Mouse (Mus musculus) heart, postnatal 0 days (tissue): ENCODE measurements around the gene Hoxb8. TPM values are rescaled to one million over a fixed set of nuclear protein-coding genes. Genes with fewer than 3 reads are reported as not detected.

Experiments used
- ATAC-seq: fragments of 200-750 bp; cut with Nextera tagmentation; 2 replicates; pipeline ENCODE4 v1.8.0; 2017; ENCODE audit warnings: low read depth, moderate number of reproducible peaks, moderate library complexity; ENCODE audit not compliant: insufficient read depth
- DNase-seq: peaks from one replicate; pipeline ENCODE4 v3.0.0-alpha.2; 2016; ENCODE audit warnings: low spot score
- H3K27ac ChIP-seq: fragments of 300-500 bp; sonication (generic); 2 replicates; pipeline ENCODE4 v1.5.1; 2014; ENCODE audit warnings: low read depth, mild to moderate bottlenecking
- H3K27me3 ChIP-seq: fragments of 300-500 bp; sonication (generic); 2 replicates; pipeline ENCODE4 v1.6.1; 2014; ENCODE audit warnings: low read length, mixed read lengths; ENCODE audit not compliant: control insufficient read depth, insufficient read depth
- H3K36me3 ChIP-seq: fragments of 300-500 bp; sonication (generic); replicated peaks from 2 replicates; pipeline ENCODE4 v1.6.1; 2014; ENCODE audit warnings: low read length, mixed read lengths; ENCODE audit not compliant: control insufficient read depth, insufficient read depth
- H3K4me1 ChIP-seq: fragments of 300-500 bp; sonication (generic); 2 replicates; pipeline ENCODE4 v1.6.1; 2014; ENCODE audit warnings: antibody characterized with exemption; ENCODE audit not compliant: control insufficient read depth, insufficient read depth
- H3K4me2 ChIP-seq: fragments of 300-500 bp; sonication (generic); 2 replicates; pipeline ENCODE4 v1.6.1; 2014; ENCODE audit warnings: low read depth, mild to moderate bottlenecking, low read length, moderate library complexity
- H3K4me3 ChIP-seq: fragments of 300-500 bp; sonication (generic); 2 replicates; pipeline ENCODE4 v1.5.1; 2014; ENCODE audit warnings: low read depth, low read length
- H3K9ac ChIP-seq: fragments of 300-500 bp; sonication (generic); replicated peaks from 2 replicates; pipeline ENCODE4 v1.6.1; 2014; ENCODE audit warnings: low read depth, low read length, mixed read lengths
- H3K9me3 ChIP-seq: fragments of 300-500 bp; sonication (generic); replicated peaks from 2 replicates; pipeline ENCODE4 v1.6.1; 2016; ENCODE audit warnings: low read length; ENCODE audit not compliant: control insufficient read depth
- CTCF ChIP-seq: IDR thresholded peaks from 2 replicates; pipeline ENCODE4 v1.5.1; 2016; ENCODE audit warnings: antibody characterized with exemption, control low read depth, low read depth
- EP300 ChIP-seq: IDR thresholded peaks from 2 replicates; pipeline ENCODE4 v1.6.1; 2016; ENCODE audit warnings: antibody characterized with exemption, low read depth
- WGBS: fragments of 180-500 bp; shearing (Covaris S2); extraction: QIAGEN DNeasy Blood & Tissue Kit; methylation state at CpG from one replicate; pipeline ENCODE4 v1.1.7; 2014; 5-methylcytosine and 5-hydroxymethylcytosine counted together
- microRNA counts: library from miRNA; unstranded; fragments of <30 nt; microRNA quantifications from one replicate; lab custom pipeline; 2015
- microRNA-seq: library from miRNA; unstranded; fragments of <30 nt; microRNA quantifications from one replicate; pipeline ENCODE4, GENCODE M21; 2016
- polyA plus RNA-seq: library from polyadenylated mRNA; unstranded; fragments of >200 nt; fragmentation: Nextera tagmentation; extraction: Ambion mirVana; gene quantifications from 2 replicates; pipeline ENCODE4 v1.2.1, GENCODE M21; 2015
- total RNA-seq: library from RNA; depleted of rRNA; stranded (reverse); fragments of >200 nt; gene quantifications from 2 replicates; pipeline ENCODE4 v1.2.3, GENCODE M21; 2014; ENCODE audit warnings: low replicate concordance; rRNA removed

Gene Hoxb8
- total and polyA plus RNA-seq, 2 experiments from 2014 or later: not detected

DNA sequence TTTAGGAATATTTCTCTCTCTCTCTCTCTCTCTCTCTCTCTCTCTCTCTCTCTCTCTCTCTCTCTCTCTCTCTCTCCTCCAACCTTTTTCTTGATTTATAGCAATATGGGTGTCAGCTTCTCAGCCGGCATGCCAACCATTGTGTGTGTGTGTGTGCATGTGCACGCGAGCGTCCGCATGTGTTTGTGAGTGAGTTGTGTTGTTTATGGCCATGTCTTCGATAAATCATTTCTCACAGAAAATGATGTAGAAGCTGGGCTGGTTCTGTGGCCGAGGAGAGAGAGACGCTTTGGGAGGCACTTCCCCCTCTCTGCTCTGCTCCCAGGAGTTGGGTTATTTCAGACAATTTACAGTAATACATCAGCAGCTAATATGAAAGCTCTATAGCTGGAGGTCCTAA lies 46.9 kb downstream of the Hoxb8 start:
- TF ChIP-seq EP300: no peak
- no peak for TF ChIP-seq CTCF
- ATAC-seq (no peak), DNase-seq (no peak)
- Histone ChIP-seq H3K9me3 (no peaks in the 10 kb centered on the region), H3K4me1 (no peaks in the 10 kb centered on the region), H3K9ac (no peak overlapping the region), H3K36me3 (no peaks in the 10 kb centered on the region), H3K27me3 (peaks cover 100% of the 10 kb centered on the region), H3K4me3 (no peak overlapping the region), H3K4me2 (no peak overlapping the region), H3K27ac (no peak overlapping the region)
- 16% methylated on average over 8 of the region's 8 CpGs for WGBS

DNA sequence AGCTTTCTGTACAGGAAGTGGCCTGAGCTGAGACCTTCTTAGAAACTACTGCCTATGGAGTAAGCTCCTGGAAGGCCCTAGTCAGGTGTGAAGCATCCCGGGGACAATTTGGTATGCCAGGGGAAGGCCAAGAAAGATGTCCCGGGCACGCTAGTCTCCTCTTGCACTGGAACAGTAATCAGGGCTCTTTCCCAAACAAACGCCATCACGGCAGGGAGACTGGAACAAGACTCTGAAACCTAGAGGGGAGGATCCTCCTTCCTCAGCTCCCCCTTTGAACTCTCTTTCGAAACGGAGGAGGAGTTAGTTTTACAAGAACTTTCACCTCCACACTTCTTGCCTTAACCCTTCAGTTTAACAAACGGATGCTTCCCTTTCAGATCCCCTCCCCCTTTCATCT lies 50.4 kb downstream of the Hoxb8 start:
- no peak for DNase-seq
- 4% methylated on average over 8 of the region's 8 CpGs for WGBS
- no peak overlapping the region for H3K27ac ChIP-seq
- no peak for ATAC-seq
- no peaks in the 10 kb centered on the region for H3K4me1 ChIP-seq
- H3K9ac ChIP-seq: no peak overlapping the region
- no peaks in the 10 kb centered on the region for H3K36me3 ChIP-seq
- no peak for TF ChIP-seq EP300
- TF ChIP-seq CTCF: no peak
- H3K9me3 ChIP-seq: no peaks in the 10 kb centered on the region
- peak overlapping the region; percentile 50; the same call in 1 of the 2 replicates for H3K4me2 ChIP-seq
- H3K4me3 ChIP-seq: no peak overlapping the region
- H3K27me3 ChIP-seq: peaks cover 100% of the 10 kb centered on the region

DNA sequence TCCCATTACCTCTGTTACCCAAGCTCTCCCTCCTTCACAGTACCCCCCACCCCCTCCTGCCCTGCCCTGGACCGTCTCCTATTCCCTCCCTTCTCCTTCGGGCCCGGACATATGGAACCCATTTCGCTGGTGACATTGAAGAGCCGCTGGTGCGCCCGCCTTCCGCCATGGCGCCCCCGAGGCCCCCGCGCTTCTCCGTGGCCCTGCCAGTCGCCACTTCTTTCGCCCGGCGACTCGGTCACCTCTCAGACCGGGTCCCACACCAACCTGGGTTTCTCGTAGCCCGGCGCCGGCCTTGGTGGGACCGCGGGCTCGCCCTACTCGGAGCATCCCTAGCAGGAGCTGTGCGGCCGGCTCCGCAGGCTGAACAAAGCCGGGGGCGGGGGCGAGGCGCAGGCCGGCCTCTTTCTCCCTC lies 50.9 kb downstream of the Hoxb8 start:
- H3K4me1 ChIP-seq: no peaks in the 10 kb centered on the region
- WGBS: 3% methylated on average over 34 of the region's 35 CpGs

GRCm38 (mm10) chr11:96333241-96334001 lies 51.7 kb downstream of the Hoxb8 start:
- Histone ChIP-seq H3K9me3 (no peaks in the 10 kb centered on the region), H3K27me3 (peaks cover 98% of the 10 kb centered on the region), H3K9ac (peak overlapping the region; percentile 45; the same call in 1 of the 2 replicates), H3K4me1 (no peaks in the 10 kb centered on the region), H3K4me3 (peak overlapping the region; percentile 30), H3K27ac (no peak overlapping the region), H3K36me3 (no peaks in the 10 kb centered on the region), H3K4me2 (peak overlapping the region; percentile 50)
- WGBS: 15% methylated on average over 17 of the region's 17 CpGs
- TF ChIP-seq CTCF: no peak
- no peak for TF ChIP-seq EP300
- no peak for ATAC-seq
- no peak for DNase-seq

More for the DNA sequence above, 50.9 kb downstream of the Hoxb8 start:
- Histone ChIP-seq H3K4me2 (peak overlapping the region; percentile 50), H3K9me3 (no peaks in the 10 kb centered on the region), H3K36me3 (no peaks in the 10 kb centered on the region), H3K9ac (peak overlapping the region; percentile 45), H3K27ac (no peak overlapping the region), H3K4me3 (peak overlapping the region; percentile 30), H3K27me3 (peaks cover 98% of the 10 kb centered on the region)
- no peak for ATAC-seq
- no peak for DNase-seq
- TF ChIP-seq EP300 (no peak), CTCF (no peak)

- no peak for DNase-seq
- H3K9me3 ChIP-seq: no peaks in the 10 kb centered on the region
- H3K4me2 ChIP-seq: no peak overlapping the region
- H3K27me3 ChIP-seq: peaks cover 98% of the 10 kb centered on the region
- no peak for ATAC-seq
- H3K36me3 ChIP-seq: no peaks in the 10 kb centered on the region
- H3K9ac ChIP-seq: no peak overlapping the region
- 33% methylated on average over 2 of the region's 2 CpGs for WGBS
- TF ChIP-seq EP300: no peak
- no peak for TF ChIP-seq CTCF
- H3K27ac ChIP-seq: no peak overlapping the region
- no peak overlapping the region for H3K4me3 ChIP-seq
- H3K4me1 ChIP-seq: no peaks in the 10 kb centered on the region
Observed at GRCm38 (mm10) chr11:96334002-96334364, 52.3 kb downstream of the Hoxb8 start.

MicroRNA genes within 50 kb of the gene (microRNA counts, 519-probe panel; counts per million panel counts)
- microRNA mmu-miR-10a (lab: Ali Mortazavi, UCI) (3,314 counts per million, percentile 37 among the panel's probes with 10 or more counts), microRNA mmu-miR-196a (lab: Ali Mortazavi, UCI) (2,535 counts per million, percentile 28 among the panel's probes with 10 or more counts)

Small RNA genes lying within 50 kb of the gene (microRNA-seq; reads per million reads assigned to microRNA genes)
- 1,156 reads per million, percentile 80 among the genes with 10 or more reads in this experiment for gene Mir10a
- not detected for gene Mir196a-1

Other genes starting within 250 kb of the Hoxb8 start
- 24.0 and 25.2 TPM in 2 replicates for gene Snf8, start 247.0 kb upstream of the Hoxb8 start, total RNA-seq
- 59.4 and 63.0 TPM in 2 replicates for gene Snf8, start 247.0 kb upstream of the Hoxb8 start, polyA plus RNA-seq
- 42.4 and 44.4 TPM in 2 replicates for gene Ube2z, start 216.5 kb upstream of the Hoxb8 start, total RNA-seq
- gene Ube2z, start 216.5 kb upstream of the Hoxb8 start, polyA plus RNA-seq: 19.3 and 20.0 TPM in 2 replicates
- gene Atp5g1, start 206.2 kb upstream of the Hoxb8 start, total RNA-seq: 4,197 and 4,922 TPM in 2 replicates
- 4,840 and 4,941 TPM in 2 replicates for gene Atp5g1, start 206.2 kb upstream of the Hoxb8 start, polyA plus RNA-seq
- gene Calcoco2, start 169.9 kb upstream of the Hoxb8 start, total RNA-seq: not detected in 2 replicates
- gene Calcoco2, start 169.9 kb upstream of the Hoxb8 start, polyA plus RNA-seq: not detected in 2 replicates
- gene Ttll6, start 148.1 kb upstream of the Hoxb8 start, total RNA-seq: not detected in 2 replicates
- gene Ttll6, start 148.1 kb upstream of the Hoxb8 start, polyA plus RNA-seq: not detected in 2 replicates
- gene Hoxb13, start 87.6 kb upstream of the Hoxb8 start, total RNA-seq: not detected in 2 replicates
- gene Hoxb13, start 87.6 kb upstream of the Hoxb8 start, polyA plus RNA-seq: not detected in 2 replicates
- not detected in 2 replicates for gene Hoxb9, start 10.4 kb upstream of the Hoxb8 start, total RNA-seq
- not detected in 2 replicates for gene Hoxb9, start 10.4 kb upstream of the Hoxb8 start, polyA plus RNA-seq
- gene Hoxb7, start 4.7 kb downstream of the Hoxb8 start, total RNA-seq: not detected in 2 replicates
- 0.20 TPM in 1 of 2 replicates, not detected in the other for gene Hoxb7, start 4.7 kb downstream of the Hoxb8 start, polyA plus RNA-seq
- not detected in 2 replicates for gene Hoxb6, start 10.6 kb downstream of the Hoxb8 start, total RNA-seq
- not detected in 2 replicates for gene Hoxb6, start 10.6 kb downstream of the Hoxb8 start, polyA plus RNA-seq
- gene Hoxb5, start 21.4 kb downstream of the Hoxb8 start, total RNA-seq: 0.19 TPM in 1 of 2 replicates, not detected in the other
- gene Hoxb5, start 21.4 kb downstream of the Hoxb8 start, polyA plus RNA-seq: 0.08 and 0.25 TPM in 2 replicates
- gene Hoxb4, start 36.4 kb downstream of the Hoxb8 start, total RNA-seq: 0.39 and 2.3 TPM in 2 replicates
- gene Hoxb4, start 36.4 kb downstream of the Hoxb8 start, polyA plus RNA-seq: 0.19 and 0.25 TPM in 2 replicates
- gene Hoxb3, start 41.4 kb downstream of the Hoxb8 start, total RNA-seq: 0.08 and 0.66 TPM in 2 replicates
- gene Hoxb3, start 41.4 kb downstream of the Hoxb8 start, polyA plus RNA-seq: 0.15 and 0.32 TPM in 2 replicates
- gene Hoxb2, start 68.6 kb downstream of the Hoxb8 start, total RNA-seq: 1.9 and 3.2 TPM in 2 replicates
- gene Hoxb2, start 68.6 kb downstream of the Hoxb8 start, polyA plus RNA-seq: 0.97 and 1.8 TPM in 2 replicates
- not detected in 2 replicates for gene Hoxb1, start 83.8 kb downstream of the Hoxb8 start, total RNA-seq
- not detected in 2 replicates for gene Hoxb1, start 83.8 kb downstream of the Hoxb8 start, polyA plus RNA-seq
- 4.4 TPM in 1 of 2 replicates, not detected in the other for gene Skap1, start 182.7 kb downstream of the Hoxb8 start, total RNA-seq
- gene Skap1, start 182.7 kb downstream of the Hoxb8 start, polyA plus RNA-seq: 0.11 TPM in 1 of 2 replicates, not detected in the other